Mouse (Mus musculus) lung, embryonic 16.5 days (tissue): ENCODE data around the gene 4931428F04Rik. TPM values are rescaled to one million over a fixed set of nuclear protein-coding genes. Genes with fewer than 3 reads are reported as not detected.
"Not testable (repeated sequence)": the region's sequence is repeated elsewhere in the genome, so short reads cannot be mapped to it uniquely, and the experiment has no call there.

Experiments used
- ATAC-seq: fragments of 200-750 bp; cut with Nextera tagmentation; 2 replicates; pipeline ENCODE4 v1.8.0; 2017; ENCODE audit warnings: low read depth, mild to moderate bottlenecking, moderate library complexity
- H3K27ac ChIP-seq: fragments of 300-500 bp; sonication (generic); 2 replicates; pipeline ENCODE4 v1.5.1; 2014; ENCODE audit warnings: mild to moderate bottlenecking, control low read depth, low read length
- H3K27me3 ChIP-seq: fragments of 300-500 bp; sonication (generic); 2 replicates; pipeline ENCODE4 v1.6.1; 2014; ENCODE audit warnings: low read depth, low read length, mixed read lengths; ENCODE audit not compliant: control insufficient read depth, insufficient read depth
- H3K36me3 ChIP-seq: fragments of 300-500 bp; sonication (generic); 2 replicates; pipeline ENCODE4 v1.6.1; 2014; ENCODE audit warnings: low read length; ENCODE audit not compliant: control insufficient read depth, insufficient read depth
- H3K4me1 ChIP-seq: fragments of 300-500 bp; sonication (generic); replicated peaks from 2 replicates; pipeline ENCODE4 v1.6.1; 2014; ENCODE audit warnings: low read length, mixed read lengths; ENCODE audit not compliant: control insufficient read depth, insufficient read depth
- H3K4me2 ChIP-seq: fragments of 300-500 bp; sonication (generic); 2 replicates; pipeline ENCODE4 v1.6.1; 2014; ENCODE audit warnings: low read depth, low read length, control low read depth
- H3K4me3 ChIP-seq: fragments of 300-500 bp; sonication (generic); 2 replicates; pipeline ENCODE4 v1.5.1; 2014; ENCODE audit warnings: mild to moderate bottlenecking, low read length, control low read depth
- H3K9ac ChIP-seq: fragments of 300-500 bp; sonication (generic); 2 replicates; pipeline ENCODE4 v1.6.1; 2014; ENCODE audit warnings: low read length, control low read depth
- H3K9me3 ChIP-seq: fragments of 300-500 bp; sonication (generic); 2 replicates; pipeline ENCODE4 v1.6.1; 2016; ENCODE audit warnings: low read length; ENCODE audit not compliant: control insufficient read depth
- WGBS: fragments of 180-500 bp; shearing (Covaris S2); extraction: QIAGEN DNeasy Blood & Tissue Kit; methylation state at CpG from one replicate; pipeline ENCODE4 v1.1.7; 2014; 5-methylcytosine and 5-hydroxymethylcytosine counted together
- polyA plus RNA-seq: library from polyadenylated mRNA; unstranded; fragments of >200 nt; fragmentation: Nextera tagmentation; extraction: Ambion mirVana; gene quantifications from 2 replicates; pipeline ENCODE4 v1.2.1, GENCODE M21; 2015

The 4931428F04Rik gene
- polyA plus RNA-seq, 1 experiment from 2014 or later = 9.5 TPM

DNA sequence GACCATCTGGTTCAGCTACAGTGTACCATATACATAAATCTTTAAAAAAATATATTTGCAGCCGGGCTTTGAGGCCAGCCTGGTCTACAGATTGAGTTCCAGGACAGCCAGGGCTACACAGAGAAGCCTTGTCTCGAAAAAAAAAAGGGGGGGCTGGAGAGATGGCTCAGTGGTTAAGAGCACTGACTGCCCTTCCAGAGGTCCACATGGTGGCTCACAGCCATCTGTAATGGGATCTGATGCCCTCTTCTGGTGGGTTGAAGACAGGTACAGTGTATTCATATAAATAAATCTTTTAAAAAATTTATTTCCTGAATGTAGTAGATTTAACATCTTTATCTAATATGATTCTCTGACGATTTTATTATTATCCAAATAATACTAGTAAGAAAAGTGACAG, 2.1 kb upstream of the 4931428F04Rik start:
- not testable (repeated sequence) for H3K36me3 ChIP-seq, H3K9ac ChIP-seq, ATAC-seq, H3K9me3 ChIP-seq, H3K27me3 ChIP-seq, H3K4me3 ChIP-seq, H3K4me2 ChIP-seq, H3K27ac ChIP-seq
- WGBS = 63% methylated on average over 3 of the region's 3 CpGs
- H3K4me1 ChIP-seq = peaks cover 23% of the 10 kb centered on the region

DNA sequence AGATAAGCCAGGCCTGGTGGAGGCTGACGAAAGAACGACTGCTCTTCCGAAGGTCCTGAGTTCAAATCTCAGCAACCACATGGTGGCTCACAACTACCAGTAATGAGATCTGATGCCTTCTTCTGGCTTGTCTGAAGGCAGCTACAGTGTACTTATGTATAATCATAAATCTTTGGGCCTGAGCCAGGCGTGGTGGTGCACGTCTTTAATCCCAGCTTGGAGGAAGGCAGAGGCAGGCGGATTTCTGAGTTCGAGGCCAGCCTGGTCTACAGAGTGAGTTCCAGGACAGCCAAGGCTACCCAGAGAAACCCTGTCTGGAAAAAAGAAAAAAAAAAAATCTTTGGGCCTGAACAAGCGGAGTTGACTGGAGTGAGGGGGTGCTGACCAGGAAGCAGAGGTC, 1.7 kb upstream of the 4931428F04Rik start:
- H3K9ac ChIP-seq, H3K27ac ChIP-seq, ATAC-seq, H3K9me3 ChIP-seq, H3K4me2 ChIP-seq, H3K36me3 ChIP-seq, H3K4me3 ChIP-seq, H3K27me3 ChIP-seq: not testable (repeated sequence)
- H3K4me1 ChIP-seq = peaks cover 21% of the 10 kb centered on the region
- 72% methylated on average over 8 of the region's 8 CpGs for WGBS

DNA sequence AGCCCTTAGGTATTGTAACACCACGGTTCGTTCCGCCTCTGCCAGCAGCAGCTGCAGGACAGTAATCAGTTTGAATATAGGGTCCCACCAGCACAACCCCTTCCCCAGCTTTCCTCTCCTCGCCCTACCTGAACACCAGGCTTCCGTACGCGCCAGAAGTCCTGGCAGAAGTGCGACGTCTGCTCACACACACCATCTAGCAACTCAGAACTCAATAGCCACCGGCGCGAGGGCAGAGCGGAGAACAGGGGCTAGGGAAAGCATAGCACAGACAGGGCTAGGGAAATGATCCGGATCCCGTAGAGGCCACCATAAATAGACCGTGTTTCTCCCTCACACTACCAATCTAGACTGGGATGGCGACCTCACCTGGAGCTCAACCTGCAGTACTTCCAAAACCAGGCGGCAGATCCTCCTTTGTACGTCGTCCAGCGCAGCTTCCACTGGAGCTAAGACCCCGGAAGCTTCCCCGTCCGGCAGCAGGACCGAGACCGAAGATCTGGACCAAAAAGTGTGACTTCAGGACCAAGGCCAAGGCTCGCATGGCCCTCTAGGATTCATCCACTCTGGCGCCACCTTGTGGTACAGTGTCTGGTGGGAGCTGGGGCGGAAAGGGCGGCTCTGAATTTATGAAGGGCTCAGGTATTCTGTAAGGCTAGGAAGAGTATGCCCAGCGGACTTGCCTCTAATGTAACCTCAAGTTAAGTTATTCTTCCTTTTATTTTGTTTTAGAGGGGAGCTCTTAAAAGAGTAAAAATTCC, 1.1 kb upstream of the 4931428F04Rik start:
- ATAC-seq = peak; percentile 4; the same call in 1 of the 2 replicates
- H3K27ac ChIP-seq = no peak overlapping the region
- 9% methylated on average over 31 of the region's 31 CpGs for WGBS
- peak overlapping the region; percentile 63 for H3K4me2 ChIP-seq
- H3K27me3 ChIP-seq = peaks cover 7% of the 10 kb centered on the region
- H3K36me3 ChIP-seq = no peaks in the 10 kb centered on the region
- H3K9ac ChIP-seq = no peak overlapping the region
- H3K9me3 ChIP-seq = no peaks in the 10 kb centered on the region
- H3K4me1 ChIP-seq = peaks cover 21% of the 10 kb centered on the region
- H3K4me3 ChIP-seq = peak overlapping the region; percentile 4

DNA sequence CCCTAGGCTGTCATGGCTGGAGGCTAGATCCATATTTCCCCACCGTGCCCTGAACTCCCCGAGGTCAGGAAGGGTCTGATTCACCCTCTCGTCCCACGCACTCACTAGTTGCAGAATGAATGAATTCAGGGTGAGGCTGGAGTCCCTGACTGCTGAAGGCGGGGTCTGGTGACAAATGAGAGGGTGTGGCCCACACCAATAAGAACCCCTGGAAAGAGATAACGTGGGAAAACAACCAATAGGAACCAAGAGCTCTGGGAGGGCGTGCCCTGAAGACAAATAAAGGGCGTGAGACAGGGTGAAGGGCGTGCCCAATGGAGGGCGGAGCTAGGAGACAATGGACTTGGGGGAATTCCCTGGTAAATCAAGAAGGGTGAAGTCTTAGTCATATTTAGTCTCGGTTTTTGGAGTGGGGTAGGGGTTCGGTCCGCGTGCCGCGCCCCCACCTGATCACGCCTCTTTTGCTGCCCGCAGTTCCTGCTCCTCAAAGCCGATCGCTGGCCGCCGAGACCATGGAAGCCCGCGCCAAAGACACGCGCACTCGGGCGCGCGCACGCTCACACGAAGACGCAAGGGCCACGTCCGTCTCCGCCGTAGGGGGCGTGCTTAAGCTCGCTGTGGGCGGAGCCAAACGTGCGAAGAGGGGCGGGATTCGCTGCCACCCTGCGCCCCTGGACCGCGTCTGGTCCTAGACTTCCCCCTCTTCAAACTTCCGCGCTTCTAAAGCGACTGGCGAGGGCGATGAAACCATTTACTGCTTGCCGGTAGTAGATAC, 519 bp downstream of the 4931428F04Rik start:
- Histone ChIP-seq H3K27ac (peak overlapping the region; percentile 82), H3K9ac (peak overlapping the region; percentile 65), H3K4me1 (peaks cover 24% of the 10 kb centered on the region), H3K4me3 (peak overlapping the region; percentile 56), H3K27me3 (peaks cover 7% of the 10 kb centered on the region), H3K36me3 (no peaks in the 10 kb centered on the region), H3K4me2 (peak overlapping the region; percentile 63), H3K9me3 (no peaks in the 10 kb centered on the region)
- under 1% methylated on average over 53 of the region's 53 CpGs for WGBS
- peak; percentile 93 for ATAC-seq

DNA sequence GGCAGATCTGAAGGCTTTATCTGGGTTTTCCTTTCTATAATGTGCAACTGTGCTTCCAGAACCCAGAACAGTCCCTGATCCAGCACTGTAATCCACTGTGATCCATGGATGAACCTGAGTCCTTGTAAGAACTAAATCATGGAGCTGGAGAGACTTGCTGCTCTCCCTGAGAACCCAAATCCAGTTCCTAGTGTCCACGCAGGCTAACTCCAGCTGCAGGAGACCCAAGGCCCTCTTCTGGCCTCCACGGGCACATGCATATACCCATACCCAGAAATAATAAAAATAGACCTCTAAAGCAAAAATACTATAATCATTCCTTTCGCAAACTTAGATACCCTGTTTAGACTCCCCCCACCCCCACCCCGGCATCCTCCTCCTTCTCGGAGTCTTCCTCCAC, 1.4 kb downstream of the 4931428F04Rik start:
- Histone ChIP-seq H3K36me3 (no peaks in the 10 kb centered on the region), H3K4me1 (peaks cover 24% of the 10 kb centered on the region), H3K4me2 (peak overlapping the region; percentile 63; the same call in 1 of the 2 replicates), H3K9me3 (no peaks in the 10 kb centered on the region), H3K27ac (no peak overlapping the region), H3K27me3 (peaks cover 7% of the 10 kb centered on the region), H3K9ac (peak overlapping the region; percentile 65; the same call in 1 of the 2 replicates), H3K4me3 (no peak overlapping the region)
- 82% methylated on average over 5 of the region's 5 CpGs for WGBS
- ATAC-seq = no peak

DNA sequence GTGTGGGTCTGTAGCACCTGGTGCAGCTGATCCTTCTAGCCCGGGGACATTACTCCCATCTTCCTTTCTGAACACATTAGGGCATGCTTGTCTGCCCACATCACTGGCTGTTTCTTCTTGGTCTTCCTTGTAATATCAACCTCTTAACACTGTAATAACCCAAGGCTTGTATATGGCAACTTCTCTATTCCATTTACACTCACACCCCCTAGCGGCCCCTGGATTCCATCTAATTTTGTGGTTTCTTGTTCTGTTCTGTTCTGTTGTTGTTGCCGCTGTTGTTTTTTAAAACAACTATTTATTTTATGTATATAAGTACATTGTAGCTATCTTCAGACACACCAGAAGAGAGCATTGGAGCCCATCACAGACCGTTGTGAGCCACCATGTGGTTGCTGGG, 2.8 kb downstream of the 4931428F04Rik start:
- ATAC-seq = no peak
- H3K36me3 ChIP-seq = no peaks in the 10 kb centered on the region
- whole genome bisulfite sequencing = 82% methylated on average over 4 of the region's 4 CpGs
- H3K9ac ChIP-seq = no peak overlapping the region
- no peak overlapping the region for H3K4me3 ChIP-seq
- H3K27me3 ChIP-seq = peaks cover 7% of the 10 kb centered on the region
- H3K4me1 ChIP-seq = peaks cover 30% of the 10 kb centered on the region
- H3K9me3 ChIP-seq = no peaks in the 10 kb centered on the region
- H3K4me2 ChIP-seq = no peak overlapping the region
- H3K27ac ChIP-seq = no peak overlapping the region

DNA sequence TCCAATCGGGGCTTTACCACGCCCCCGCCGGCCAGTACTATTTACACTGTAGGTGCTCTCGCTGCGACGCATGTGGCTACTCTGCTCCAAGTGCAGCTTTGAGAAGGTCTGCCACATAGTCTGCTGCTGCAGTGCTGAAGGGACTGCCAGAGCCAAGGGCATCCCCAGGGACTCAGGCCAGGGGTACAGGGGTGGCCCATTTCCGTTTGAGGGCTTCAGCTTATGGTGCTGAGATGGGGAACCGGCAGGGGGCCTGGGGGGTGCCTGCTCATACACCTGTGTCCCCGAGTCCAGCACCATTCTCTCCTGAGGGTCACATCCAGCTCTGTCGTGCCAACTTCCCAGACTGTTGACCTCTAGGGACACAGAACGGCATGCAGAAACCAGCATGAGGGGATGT, 4.2 kb downstream of the 4931428F04Rik start:
- no peaks in the 10 kb centered on the region for H3K9me3 ChIP-seq
- H3K4me3 ChIP-seq = no peak overlapping the region
- peaks cover 3% of the 10 kb centered on the region for H3K27me3 ChIP-seq
- no peaks in the 10 kb centered on the region for H3K36me3 ChIP-seq
- no peak overlapping the region for H3K27ac ChIP-seq
- H3K4me1 ChIP-seq = peaks cover 29% of the 10 kb centered on the region
- H3K4me2 ChIP-seq = no peak overlapping the region
- no peak for ATAC-seq
- WGBS = 48% methylated on average over 12 of the region's 12 CpGs
- no peak overlapping the region for H3K9ac ChIP-seq

DNA sequence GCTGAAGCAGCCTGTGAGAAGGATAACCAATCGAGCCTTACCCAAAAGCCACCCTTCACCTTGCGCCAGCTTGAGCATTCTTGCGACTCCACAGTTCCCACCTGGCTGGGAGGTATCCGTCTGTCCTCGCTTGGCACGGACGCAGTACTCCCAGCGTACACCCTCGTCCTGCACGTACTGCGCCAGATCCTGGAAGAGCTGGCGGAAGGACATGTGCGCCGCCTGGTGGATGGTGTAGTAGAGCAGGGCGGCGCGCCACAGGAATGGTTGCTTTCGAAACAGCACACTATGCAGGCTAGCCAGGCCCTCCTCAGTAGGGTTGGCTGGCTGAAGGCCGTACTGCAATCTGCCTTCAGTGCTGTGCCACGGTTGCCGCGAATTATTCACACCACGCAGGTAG, 6.6 kb downstream of the 4931428F04Rik start:
- Histone ChIP-seq H3K4me2 (no peak overlapping the region), H3K9me3 (no peaks in the 10 kb centered on the region), H3K4me3 (no peak overlapping the region), H3K9ac (no peak overlapping the region), H3K4me1 (peaks cover 20% of the 10 kb centered on the region), H3K36me3 (no peaks in the 10 kb centered on the region), H3K27ac (0 out of 2 replicates have a peak overlapping the region, but pooled peaks have one; percentile 26), H3K27me3 (peaks cover 13% of the 10 kb centered on the region)
- WGBS = 31% methylated on average over 23 of the region's 23 CpGs
- peak; percentile 64 for ATAC-seq

DNA sequence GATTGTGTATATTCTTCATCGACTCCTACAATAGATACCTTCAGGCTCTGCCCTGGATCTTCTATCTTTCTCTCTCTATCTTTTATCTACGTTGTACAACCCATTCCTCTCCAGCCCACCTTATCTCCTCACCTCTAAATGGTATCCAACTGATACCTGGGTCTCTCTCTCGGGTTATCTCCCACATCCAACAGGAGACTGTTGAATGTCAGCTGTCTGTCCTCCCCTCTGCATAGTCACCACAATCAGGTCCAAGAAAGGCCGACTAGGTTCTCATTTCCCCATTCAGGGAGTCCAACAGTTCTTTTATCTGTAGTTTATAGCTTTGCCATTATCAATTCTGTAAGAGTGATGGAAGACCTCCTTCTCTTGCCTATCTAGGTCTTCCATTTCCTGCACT, 7.4 kb downstream of the 4931428F04Rik start:
- Histone ChIP-seq H3K9me3 (no peaks in the 10 kb centered on the region), H3K27ac (no peak overlapping the region), H3K9ac (no peak overlapping the region), H3K4me3 (no peak overlapping the region), H3K27me3 (peaks cover 21% of the 10 kb centered on the region), H3K4me2 (no peak overlapping the region), H3K4me1 (peaks cover 18% of the 10 kb centered on the region), H3K36me3 (no peaks in the 10 kb centered on the region)
- no peak for ATAC-seq
- 77% methylated on average over 4 of the region's 4 CpGs for WGBS
